Mouse (Mus musculus) kidney, postnatal 14 days (tissue): Measurements from ENCODE around the gene Stat5b.

ENCODE experiments used
- DNase-seq: peaks from one replicate; pipeline ENCODE4 v3.0.0; 2022; ENCODE audit warnings: mixed read lengths

The Stat5b gene

DNA sequence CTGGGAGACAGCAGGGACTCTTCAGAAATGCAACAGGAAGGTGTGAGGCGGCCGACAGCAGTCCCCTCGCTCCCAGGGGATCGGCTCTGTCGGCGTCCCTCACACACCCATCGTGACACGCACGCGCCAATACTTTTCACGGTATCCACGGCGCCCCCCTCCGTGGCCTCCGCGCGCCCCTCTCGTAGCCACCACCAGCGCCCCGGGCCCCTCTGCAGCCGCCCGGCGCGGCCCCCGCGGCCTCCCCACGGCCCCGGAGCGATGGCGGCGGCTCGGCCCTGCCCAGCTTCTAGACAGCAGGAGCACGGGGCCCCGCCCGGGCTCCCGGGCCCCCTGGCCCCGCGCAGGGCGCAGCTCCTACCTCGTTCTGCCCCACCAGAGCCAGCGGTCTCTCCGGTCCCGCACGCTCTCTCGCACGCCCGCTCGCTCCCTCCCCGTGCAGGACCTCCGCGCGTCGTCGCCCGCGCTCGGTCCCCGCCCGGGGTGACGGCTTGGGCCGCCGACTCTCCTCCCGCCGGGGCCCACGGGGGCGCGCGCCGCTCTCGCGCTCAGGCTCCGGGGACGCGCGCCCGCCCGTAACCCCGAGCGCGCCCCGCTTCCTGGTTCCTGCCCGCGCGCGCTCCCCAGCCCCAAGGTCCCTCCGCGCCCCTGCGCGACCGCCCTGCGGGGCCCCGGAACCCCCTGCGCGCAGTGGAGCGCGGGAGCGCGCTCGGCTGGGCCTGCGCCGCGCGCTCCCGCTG, at the start of gene Stat5b:
Gene Stat5b (minus strand): TSS at position 687 of the 740 bp plus-strand sequence.
- peak; percentile 90 for DNase-seq

DNA sequence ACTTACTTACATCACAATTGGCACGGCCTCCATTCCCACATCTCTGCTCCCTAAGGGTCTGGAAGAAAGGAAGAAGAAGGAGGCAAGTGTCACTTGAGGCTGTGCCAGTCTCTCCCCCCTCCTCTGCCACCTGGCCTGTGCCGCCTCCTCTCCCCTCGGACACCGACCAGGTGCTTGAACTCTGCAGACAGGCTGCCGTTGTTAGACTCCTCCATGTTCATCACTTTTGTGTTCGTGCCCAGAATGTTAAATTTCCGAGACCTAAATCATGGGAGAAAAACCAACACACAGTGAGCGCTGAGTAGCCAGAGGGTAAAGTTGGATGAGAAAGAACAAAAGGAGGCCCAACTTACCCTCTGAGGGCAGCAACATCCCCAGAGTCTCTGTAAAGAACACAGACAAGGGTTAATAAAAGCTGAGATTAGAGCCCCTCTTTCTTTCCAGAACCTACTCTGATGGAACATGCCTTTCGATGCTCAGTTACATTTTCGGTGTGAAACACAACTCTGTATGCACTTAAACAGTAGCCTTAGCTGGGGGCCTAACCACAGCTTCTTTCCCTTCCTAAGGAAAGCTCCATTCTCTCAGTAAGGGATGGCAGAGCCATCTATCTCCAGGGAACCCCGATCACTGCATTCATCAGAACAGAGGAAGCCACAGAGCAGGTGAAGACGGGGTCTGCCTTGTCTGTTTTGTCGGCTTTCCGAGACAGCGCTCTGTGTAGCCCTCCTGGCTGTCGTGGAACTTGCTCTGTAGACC, 48.1 kb upstream of the Stat5b start:
- no peak for DNase-seq

GRCm38 (mm10) chr11:100897294-100898231, 47.0 kb upstream of the Stat5b start:
- no peak for DNase-seq

DNA sequence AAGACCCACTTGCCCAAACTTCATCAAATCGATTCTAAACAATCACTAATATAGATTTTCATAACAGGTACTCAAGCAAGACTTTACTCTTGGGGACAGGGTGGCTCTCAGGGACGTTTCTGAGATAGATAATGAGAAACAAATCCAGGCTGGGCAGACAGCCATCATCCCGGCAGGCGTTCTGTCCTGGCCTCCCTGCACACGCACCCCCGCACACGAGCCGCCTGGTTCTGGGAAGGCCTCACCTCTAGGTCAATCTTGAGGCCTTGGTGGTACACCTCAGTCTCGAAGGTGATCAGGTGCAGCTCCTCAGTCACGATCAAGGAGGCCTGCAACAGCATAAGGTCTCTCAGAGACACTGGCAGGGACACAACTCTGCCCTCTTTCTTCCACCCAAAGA, 45.6 kb upstream of the Stat5b start:
- DNase-seq, result no peak

DNA sequence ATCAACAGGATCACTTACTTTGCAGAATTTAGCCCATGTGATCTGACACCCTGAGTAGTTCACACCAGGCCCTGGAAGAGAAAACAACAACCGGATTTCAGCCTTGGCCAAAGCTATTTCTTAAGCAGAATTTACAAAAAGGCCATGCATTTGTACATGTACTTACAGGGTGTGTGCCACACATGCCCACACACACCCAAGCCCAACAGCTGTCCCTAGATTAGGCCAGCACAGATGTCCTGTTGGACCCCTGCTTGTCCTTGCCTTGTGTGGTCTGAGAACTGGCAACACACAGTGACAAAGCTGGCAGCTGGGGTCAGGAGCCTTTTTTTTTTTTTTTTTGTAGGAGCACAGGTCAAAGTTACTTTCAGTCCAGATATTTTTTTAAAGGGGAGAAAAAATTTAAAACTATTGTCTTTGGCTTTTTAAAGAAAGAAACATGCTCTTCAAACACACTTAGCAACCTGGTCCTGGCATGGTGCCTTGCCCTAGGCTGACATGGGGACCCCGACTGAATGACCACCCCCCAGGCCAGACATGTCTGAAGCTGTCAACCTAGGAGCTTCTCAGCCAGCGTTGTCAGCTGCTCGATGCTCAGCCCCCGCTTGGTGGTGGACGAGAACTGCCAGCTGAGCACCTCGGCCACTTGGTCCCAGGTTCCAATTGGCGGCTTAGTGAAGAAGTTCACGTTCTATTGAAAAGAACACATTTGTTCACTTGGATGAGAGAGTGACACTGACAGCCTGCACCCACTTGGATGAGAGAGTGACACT, 43.8 kb upstream of the Stat5b start:
- no peak for DNase-seq

GRCm38 (mm10) chr11:100893482-100893881, 43.0 kb upstream of the Stat5b start:
- peak; percentile 91 for DNase-seq

DNA sequence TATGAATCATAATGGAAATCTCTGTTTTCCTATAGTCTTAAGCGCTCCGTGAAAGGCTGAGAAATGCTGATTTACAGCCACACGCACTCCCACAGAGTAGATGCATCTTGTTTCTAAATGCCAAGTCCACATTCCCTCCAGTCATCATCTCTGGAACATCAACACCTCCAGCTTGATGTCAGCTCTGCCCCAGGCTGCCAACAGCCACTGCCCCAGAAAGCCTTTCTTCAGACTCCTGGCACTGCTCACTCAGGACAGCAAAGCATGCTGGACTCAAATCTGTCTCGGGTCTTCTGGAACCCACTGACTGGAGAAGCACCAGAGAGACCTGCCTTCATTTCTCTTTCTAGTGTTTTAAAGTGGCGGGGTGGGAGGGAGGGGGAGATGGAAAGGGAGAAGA, 41.9 kb upstream of the Stat5b start:
- DNase-seq, result no peak

- DNase-seq, result no peak
Observed at GRCm38 (mm10) chr11:100891256-100892123, 41.0 kb upstream of the Stat5b start.

DNA sequence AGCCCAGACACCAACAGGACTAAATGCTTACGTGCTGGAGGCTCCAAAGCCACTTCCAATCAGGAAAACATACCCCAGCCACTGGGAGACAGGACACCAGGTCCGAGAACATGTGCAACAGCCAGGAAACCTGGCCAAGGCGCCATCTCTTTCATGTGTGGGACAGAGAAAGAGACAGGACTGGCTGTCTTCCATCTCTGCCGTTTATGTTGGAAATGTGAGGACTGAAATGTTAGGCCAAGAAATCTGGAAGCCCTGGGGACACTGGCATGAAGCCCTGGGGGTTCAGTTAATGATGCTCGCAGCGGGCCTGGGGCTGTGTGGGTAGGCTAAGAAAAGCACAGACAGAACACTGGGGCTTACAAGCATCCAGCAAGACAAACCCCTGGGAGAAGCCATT, 40.0 kb upstream of the Stat5b start:
- DNase-seq, result no peak

- no peak for DNase-seq
Observed at GRCm38 (mm10) chr11:100888348-100888820, 37.9 kb upstream of the Stat5b start.

DNA sequence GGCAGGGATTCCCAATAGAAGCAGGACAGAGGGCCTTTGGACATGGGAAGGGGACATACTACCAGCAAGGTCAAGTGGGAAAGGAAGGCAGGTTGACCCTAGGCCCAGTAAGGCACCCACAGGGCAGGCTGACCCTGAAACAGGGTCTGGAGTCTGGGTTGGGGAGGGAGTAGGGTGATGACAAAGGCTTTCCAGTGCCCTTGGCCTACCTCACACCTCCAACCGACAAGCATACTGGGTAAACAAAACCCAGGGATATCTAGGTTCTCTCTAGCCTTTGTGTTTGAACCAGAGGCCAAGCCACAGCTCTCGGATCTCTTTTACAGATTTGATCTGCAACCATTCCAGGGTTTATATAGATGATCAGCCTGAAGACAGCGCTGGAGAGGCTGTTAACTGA, 37.2 kb upstream of the Stat5b start:
- no peak for DNase-seq

GRCm38 (mm10) chr11:100887236-100887635, 36.7 kb upstream of the Stat5b start:
- DNase-seq, result no peak

DNA sequence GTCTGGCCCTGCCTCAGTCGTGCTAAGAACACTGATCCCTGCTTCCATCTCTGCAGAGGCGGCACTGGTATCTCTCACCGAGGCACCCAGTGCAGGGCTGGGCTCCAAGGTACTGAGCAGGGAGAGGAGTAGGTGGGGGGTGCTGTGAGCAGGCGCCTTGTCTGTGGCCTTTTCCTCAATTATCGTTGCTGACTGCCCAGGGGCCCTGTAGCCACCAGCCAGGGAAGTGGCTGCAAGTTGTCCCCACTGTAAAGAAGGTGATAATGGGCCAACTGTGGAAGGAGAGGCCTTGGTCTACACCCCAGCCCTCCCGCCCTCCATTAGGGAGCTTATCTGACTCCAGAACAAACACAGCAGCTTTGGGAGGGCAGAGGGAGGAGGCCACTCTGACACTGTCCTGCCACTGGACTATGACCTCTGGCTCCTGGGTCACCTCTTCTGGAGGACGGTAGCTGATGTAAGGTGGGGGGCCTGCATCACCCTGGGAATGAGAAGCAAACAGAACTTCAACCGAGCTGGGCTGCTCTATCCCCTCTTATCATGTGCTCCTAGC, 35.7 kb upstream of the Stat5b start:
- DNase-seq, result no peak

DNA sequence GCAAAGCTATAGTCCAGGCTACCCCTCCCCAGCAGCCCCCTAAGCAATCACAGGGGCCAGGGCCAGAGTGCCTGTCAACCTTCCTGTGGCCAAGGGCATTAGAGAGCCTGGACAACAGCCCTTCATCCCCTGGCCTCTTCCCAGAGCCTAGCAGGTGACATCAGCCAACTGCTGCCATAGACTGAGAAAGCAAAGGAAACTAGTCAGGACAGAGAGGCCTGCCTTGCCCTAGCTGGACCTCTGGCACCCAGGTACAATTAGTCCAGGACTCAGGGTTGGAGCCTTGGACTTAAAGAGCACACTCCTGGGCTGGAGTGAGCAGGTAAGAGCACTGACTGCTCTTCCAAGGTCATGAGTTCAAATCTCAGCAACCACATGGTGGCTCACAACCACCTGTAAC, 34.9 kb upstream of the Stat5b start:
- no peak for DNase-seq

DNA sequence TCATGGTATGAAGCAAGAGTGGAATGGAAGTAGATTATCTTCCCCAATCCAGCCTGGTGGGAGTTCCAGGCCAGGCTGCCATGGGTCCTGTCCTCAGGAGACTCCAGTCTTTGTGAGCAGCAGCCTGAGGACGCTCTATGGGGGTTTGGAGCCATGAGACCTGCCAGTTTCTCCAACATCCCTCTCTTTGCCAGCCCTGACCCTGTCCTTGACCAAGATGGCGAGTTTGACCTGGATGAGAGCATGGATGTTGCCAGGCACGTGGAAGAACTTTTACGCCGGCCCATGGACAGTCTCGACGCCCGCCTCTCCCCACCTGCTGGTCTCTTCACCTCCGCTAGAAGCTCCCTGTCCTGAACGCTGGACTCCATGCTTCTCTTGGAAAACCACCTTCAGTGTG, 33.1 kb upstream of the Stat5b start:
- DNase-seq, result no peak

GRCm38 (mm10) chr11:100879321-100880078, 29.0 kb upstream of the Stat5b start:
- no peak for DNase-seq

- peak; percentile 47 for DNase-seq
Observed at GRCm38 (mm10) chr11:100875761-100876160, 25.2 kb upstream of the Stat5b start.

- no peak for DNase-seq
Observed at GRCm38 (mm10) chr11:100870968-100871350, 20.4 kb upstream of the Stat5b start.

GRCm38 (mm10) chr11:100870256-100870967, 19.9 kb upstream of the Stat5b start:
- peak; percentile 64 for DNase-seq
